Mouse (Mus musculus): ENCODE measurements around the gene Krt84.

Gene Krt84

GRCm38 (mm10) chr15:101479007-101479665 is 53.5 kb downstream of the Krt84 start:
- no peak for TF ChIP-seq GATA4 (IDR thresholded peaks at IDR 0.05; ENCODE audit: insufficient replicate concordance, low read length)

Data from liver, adult (tissue).